Mouse (Mus musculus): Measurements from ENCODE around the gene Kl. TPM values are rescaled to one million over a fixed set of nuclear protein-coding genes. Genes with fewer than 3 reads are reported as not detected.

Kl gene
- polyA plus RNA-seq, 2 experiments, result 0.02 to 0.03 TPM

DNA sequence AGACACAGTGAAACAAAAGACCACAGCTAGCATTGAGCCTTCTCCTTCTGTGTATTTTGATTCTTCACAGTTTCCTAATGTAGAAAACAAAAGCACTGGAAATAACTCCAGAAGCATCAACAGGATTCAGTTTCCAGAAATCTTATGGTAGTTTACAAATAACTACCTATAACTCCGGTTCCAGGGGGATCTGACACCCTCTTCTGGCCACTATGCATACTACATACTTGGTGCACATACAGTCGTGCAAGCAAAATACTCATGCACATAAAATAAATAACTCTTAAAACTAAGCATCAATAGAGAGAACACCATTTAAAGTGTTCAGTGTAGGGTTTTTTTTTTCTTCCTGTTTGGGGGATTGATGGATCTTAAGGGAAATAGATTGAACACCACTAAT is 23.0 kb upstream of the Kl start:
- H3K4me1 ChIP-seq (replicated peaks; ENCODE audit: control insufficient read depth in 2 of 2, insufficient read depth in 2 of 2, low read length in 1 of 2), result no peaks in the 10 kb centered on the region
- no peak for TF ChIP-seq CTCF (IDR thresholded peaks at IDR 0.05; ENCODE audit: low read depth)
- TF ChIP-seq EP300 (IDR thresholded peaks at IDR 0.05; ENCODE audit: low read depth), result no peak
- ATAC-seq (ENCODE audit: insufficient read depth) (no peak), DNase-seq (ENCODE audit: low read depth in 3 of 3, low spot score in 3 of 3) (no peak)
- no peak overlapping the region for H3K9ac ChIP-seq (replicated peaks)
- no peak overlapping the region for H3K4me2 ChIP-seq (ENCODE audit: low read depth)
- 60% methylated on average over 2 of the region's 2 CpGs for WGBS (ENCODE audit: insufficient replicate concordance)
- no peaks in the 10 kb centered on the region for H3K27me3 ChIP-seq (ENCODE audit: control insufficient read depth, insufficient read depth, low read length)
- no peaks in the 10 kb centered on the region for H3K36me3 ChIP-seq (replicated peaks; ENCODE audit: control insufficient read depth, insufficient read depth, low read depth)
- no peaks in the 10 kb centered on the region for H3K9me3 ChIP-seq (ENCODE audit: control insufficient read depth, low read length)
- no peak overlapping the region for H3K27ac ChIP-seq
- H3K4me3 ChIP-seq (ENCODE audit: insufficient read depth in 1 of 2, low read depth in 2 of 2, low read length in 2 of 2), result no peak overlapping the region

- Histone ChIP-seq H3K4me3 (ENCODE audit: insufficient read depth in 1 of 2, low read depth in 2 of 2, low read length in 2 of 2) (no peak overlapping the region), H3K36me3 (replicated peaks; ENCODE audit: control insufficient read depth, insufficient read depth, low read depth) (no peaks in the 10 kb centered on the region), H3K9me3 (ENCODE audit: control insufficient read depth, low read length) (no peaks in the 10 kb centered on the region), H3K4me2 (ENCODE audit: low read depth) (no peak overlapping the region), H3K27me3 (ENCODE audit: control insufficient read depth, insufficient read depth, low read length) (no peaks in the 10 kb centered on the region), H3K27ac (no peak overlapping the region), H3K4me1 (replicated peaks; ENCODE audit: control insufficient read depth in 2 of 2, insufficient read depth in 2 of 2, low read length in 1 of 2) (no peaks in the 10 kb centered on the region), H3K9ac (replicated peaks) (no peak overlapping the region)
- WGBS (ENCODE audit: insufficient replicate concordance), result 41% methylated on average over 2 of the region's 2 CpGs
- TF ChIP-seq CTCF (IDR thresholded peaks at IDR 0.05; ENCODE audit: low read depth), result no peak
- TF ChIP-seq EP300 (IDR thresholded peaks at IDR 0.05; ENCODE audit: low read depth), result no peak
- ATAC-seq (ENCODE audit: insufficient read depth) (no peak), DNase-seq (ENCODE audit: low read depth in 3 of 3, low spot score in 3 of 3) (no peak)
Observed at GRCm38 (mm10) chr5:150932596-150932995, 19.8 kb upstream of the Kl start.

DNA sequence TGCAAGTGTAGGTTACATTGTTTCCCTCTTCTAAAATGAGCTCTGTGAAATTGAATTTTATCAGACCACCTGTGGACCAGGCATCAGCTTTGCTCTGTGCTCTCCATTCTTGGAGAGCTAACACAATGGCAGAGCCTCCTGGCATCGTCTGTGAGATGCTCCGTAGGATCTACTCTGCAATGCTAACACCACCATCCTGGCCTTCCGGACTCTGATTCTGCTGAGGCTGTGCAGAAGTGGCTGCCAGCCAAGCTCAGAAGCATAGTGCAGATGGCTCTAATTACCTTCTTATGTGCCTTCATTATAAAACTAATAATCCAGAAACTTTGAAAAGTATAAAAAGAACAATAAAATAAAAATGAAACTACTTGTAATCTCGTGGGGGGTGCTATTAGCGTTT is 16.2 kb upstream of the Kl start:
- Histone ChIP-seq H3K27ac (no peak overlapping the region), H3K4me2 (ENCODE audit: low read depth) (no peak overlapping the region), H3K36me3 (replicated peaks; ENCODE audit: control insufficient read depth, insufficient read depth, low read depth) (no peaks in the 10 kb centered on the region), H3K27me3 (ENCODE audit: control insufficient read depth, insufficient read depth, low read length) (no peaks in the 10 kb centered on the region), H3K4me1 (replicated peaks; ENCODE audit: control insufficient read depth in 2 of 2, insufficient read depth in 2 of 2, low read length in 1 of 2) (no peaks in the 10 kb centered on the region), H3K9ac (replicated peaks) (no peak overlapping the region), H3K4me3 (ENCODE audit: insufficient read depth in 1 of 2, low read depth in 2 of 2, low read length in 2 of 2) (no peak overlapping the region), H3K9me3 (ENCODE audit: control insufficient read depth, low read length) (no peaks in the 10 kb centered on the region)
- ATAC-seq (ENCODE audit: insufficient read depth) (no peak), DNase-seq (ENCODE audit: low read depth in 3 of 3, low spot score in 3 of 3) (no peak)
- 53% methylated on average over 5 of the region's 5 CpGs for WGBS (ENCODE audit: insufficient replicate concordance)
- TF ChIP-seq CTCF (IDR thresholded peaks at IDR 0.05; ENCODE audit: low read depth) (no peak), EP300 (IDR thresholded peaks at IDR 0.05; ENCODE audit: low read depth) (no peak)

GRCm38 (mm10) chr5:150936807-150937206 is 15.6 kb upstream of the Kl start:
- DNase-seq (ENCODE audit: low read depth in 3 of 3, low spot score in 3 of 3) (no peak), ATAC-seq (ENCODE audit: insufficient read depth) (no peak)
- Histone ChIP-seq H3K4me1 (replicated peaks; ENCODE audit: control insufficient read depth in 2 of 2, insufficient read depth in 2 of 2, low read length in 1 of 2) (no peaks in the 10 kb centered on the region), H3K27ac (no peak overlapping the region), H3K36me3 (replicated peaks; ENCODE audit: control insufficient read depth, insufficient read depth, low read depth) (no peaks in the 10 kb centered on the region), H3K9me3 (ENCODE audit: control insufficient read depth, low read length) (no peaks in the 10 kb centered on the region), H3K4me3 (ENCODE audit: insufficient read depth in 1 of 2, low read depth in 2 of 2, low read length in 2 of 2) (no peak overlapping the region), H3K27me3 (ENCODE audit: control insufficient read depth, insufficient read depth, low read length) (no peaks in the 10 kb centered on the region), H3K4me2 (ENCODE audit: low read depth) (no peak overlapping the region), H3K9ac (replicated peaks) (no peak overlapping the region)
- TF ChIP-seq EP300 (IDR thresholded peaks at IDR 0.05; ENCODE audit: low read depth) (no peak), CTCF (IDR thresholded peaks at IDR 0.05; ENCODE audit: low read depth) (no peak)
- WGBS (ENCODE audit: insufficient replicate concordance), result 54% methylated on average over 4 of the region's 4 CpGs

DNA sequence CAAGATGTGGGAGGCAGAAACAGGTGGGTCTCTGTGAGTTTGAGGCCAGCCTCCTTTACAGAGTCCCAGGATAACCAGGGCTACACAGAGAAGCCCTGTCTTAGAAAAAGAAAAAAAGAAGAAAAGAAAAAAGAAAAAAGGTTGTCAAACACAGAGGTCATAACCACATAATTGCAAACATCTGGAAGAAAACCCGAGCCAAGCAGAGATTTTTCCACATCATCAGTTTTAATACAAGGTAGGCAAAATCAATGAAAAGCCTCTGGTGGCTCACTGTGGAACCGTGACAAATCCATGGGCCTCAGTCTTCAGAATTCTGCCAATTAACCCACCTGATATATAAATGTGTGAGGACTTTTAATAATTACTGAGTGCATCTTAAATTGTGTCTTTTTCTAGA is 14.9 kb upstream of the Kl start:
- H3K4me3 ChIP-seq (ENCODE audit: insufficient read depth in 1 of 2, low read depth in 2 of 2, low read length in 2 of 2), result no peak overlapping the region
- ATAC-seq (ENCODE audit: insufficient read depth), result no peak
- no peaks in the 10 kb centered on the region for H3K36me3 ChIP-seq (replicated peaks; ENCODE audit: control insufficient read depth, insufficient read depth, low read depth)
- DNase-seq (ENCODE audit: low read depth in 3 of 3, low spot score in 3 of 3), result no peak
- H3K4me1 ChIP-seq (replicated peaks; ENCODE audit: control insufficient read depth in 2 of 2, insufficient read depth in 2 of 2, low read length in 1 of 2), result no peaks in the 10 kb centered on the region
- 54% methylated on average over 2 of the region's 2 CpGs for WGBS (ENCODE audit: insufficient replicate concordance)
- H3K9me3 ChIP-seq (ENCODE audit: control insufficient read depth, low read length), result no peaks in the 10 kb centered on the region
- H3K9ac ChIP-seq (replicated peaks), result no peak overlapping the region
- no peak for TF ChIP-seq CTCF (IDR thresholded peaks at IDR 0.05; ENCODE audit: low read depth)
- TF ChIP-seq EP300 (IDR thresholded peaks at IDR 0.05; ENCODE audit: low read depth), result no peak
- H3K27ac ChIP-seq, result no peak overlapping the region
- H3K4me2 ChIP-seq (ENCODE audit: low read depth), result no peak overlapping the region
- no peaks in the 10 kb centered on the region for H3K27me3 ChIP-seq (ENCODE audit: control insufficient read depth, insufficient read depth, low read length)

Data from liver, embryonic 14.5 days (tissue).